In genomic region chr1:119052631-119053177, GRCm38 (mm10) we compare ENCODE assay signal across 9 mouse cellular contexts. TPM values are rescaled to one million over a fixed set of nuclear protein-coding genes. Genes with fewer than 3 reads are reported as not detected.
A peak's percentile ranks its signal among the peaks of the same experiment; 100 is the strongest.
DNase-seq lines count a peak whose midpoint lies in the region; ATAC-seq lines count a peak whose summit lies in the region.
"Had no signal": no experiment of that assay in that cellular context is flagged by ENCODE, and none has a peak within 500 bp of the region (broad histone marks: within the 10 kb centered on the region; RNA-seq: fewer than 3 reads in every experiment).

No protein-coding gene starts in this region.

- peaks cover 62% of the 10 kb centered on the region for H3K4me1 ChIP-seq in forebrain, embryonic 15.5 days
- H3K4me1 ChIP-seq in neural tube, embryonic 12.5 days, result peaks cover 52% of the 10 kb centered on the region

- H3K9me3 ChIP-seq in forebrain, embryonic 15.5 days, result no peaks in the 10 kb centered on the region
- H3K9me3 ChIP-seq in neural tube, embryonic 12.5 days, result no peaks in the 10 kb centered on the region

- H3K4me2 ChIP-seq in forebrain, embryonic 15.5 days (replicated peaks), result peak overlapping the region; percentile 87
- H3K4me2 ChIP-seq in neural tube, embryonic 12.5 days (replicated peaks), result peak overlapping the region; percentile 71

- peak overlapping the region; percentile 62 for H3K9ac ChIP-seq in forebrain, embryonic 15.5 days (replicated peaks)
- peak overlapping the region; percentile 68 for H3K9ac ChIP-seq in neural tube, embryonic 12.5 days

- H3K4me3 ChIP-seq in forebrain, embryonic 15.5 days, result peak overlapping the region; percentile 51
- peak overlapping the region; percentile 56 for H3K4me3 ChIP-seq in neural tube, embryonic 12.5 days

- H3K36me3 ChIP-seq in forebrain, embryonic 15.5 days, result no peaks in the 10 kb centered on the region
- H3K36me3 ChIP-seq in neural tube, embryonic 12.5 days, result no peaks in the 10 kb centered on the region
- H3K36me3 ChIP-seq: G1E had no signal

- ATAC-seq in forebrain, embryonic 15.5 days (replicated peaks), result no peak
- ATAC-seq in neural tube, embryonic 12.5 days (ENCODE audit: low FRiP score, low read depth), result no peak

- peak overlapping the region; percentile 85 for H3K27ac ChIP-seq in forebrain, embryonic 15.5 days (replicated peaks)
- peak overlapping the region; percentile 29; the same call in 1 of the 2 replicates for H3K27ac ChIP-seq in neural tube, embryonic 12.5 days

- peak; percentile 91 for DNase-seq in heart, adult 11 months
- no peak for DNase-seq in heart, adult 8-10 months (ENCODE audit: low spot score)
- DNase-seq in NIH3T3 (ENCODE audit: low read depth), result peak; percentile 64
- DNase-seq in kidney, postnatal 4 days, result peak; percentile 60 to 73
- DNase-seq in cerebellum, adult 11 months, result no peak
- DNase-seq in left cerebral cortex, adult 8-10 months (ENCODE audit: low spot score in 2 of 2), result no peak

- WGBS in forebrain, embryonic 15.5 days, result under 1% methylated on average over 33 of the region's 33 CpGs
- under 1% methylated on average over 33 of the region's 33 CpGs for WGBS in neural tube, embryonic 12.5 days

- H3K27me3 ChIP-seq in forebrain, embryonic 15.5 days, result no peaks in the 10 kb centered on the region
- no peaks in the 10 kb centered on the region; the same call in 1 of the 2 replicates for H3K27me3 ChIP-seq in neural tube, embryonic 12.5 days (replicated peaks)

RNA-seq across cellular contexts. Expression of gene Gli2, which starts 0.7 kb away (rescaled TPM):
- total RNA-seq in heart, adult 8-10 months (2022), result 1 to 10 TPM in 2 of 4 experiments, under 1 TPM in 2; 0.80 to 1.5 (median 0.99) TPM
- polyA plus RNA-seq in forebrain, embryonic 15.5 days (2015; fragmentation: Nextera tagmentation; extraction: Ambion mirVana), result 4.0 and 5.4 TPM in 2 replicates
- 5.6 and 6.6 TPM in 2 replicates for polyA plus RNA-seq in neural tube, embryonic 12.5 days (2016; fragmentation: Nextera tagmentation; extraction: Ambion mirVana)
- total RNA-seq in left cerebral cortex, adult 8-10 months (2022), result 1 to 10 TPM; 3.0 to 3.9 (median 3.4) TPM
- polyA plus RNA-seq: G1E had no signal

Comparison
In these comparisons a context has a peak if more than half of its experiments do, and no peak if none do; other contexts are left out.
1. DNase-seq: peak in heart, adult 11 months (single experiment), NIH3T3 (single experiment) and kidney, postnatal 4 days (2 of 2); none in heart, adult 8-10 months (single experiment), cerebellum, adult 11 months (single experiment) and left cerebral cortex, adult 8-10 months (0 of 2).